In the genomic region with DNA sequence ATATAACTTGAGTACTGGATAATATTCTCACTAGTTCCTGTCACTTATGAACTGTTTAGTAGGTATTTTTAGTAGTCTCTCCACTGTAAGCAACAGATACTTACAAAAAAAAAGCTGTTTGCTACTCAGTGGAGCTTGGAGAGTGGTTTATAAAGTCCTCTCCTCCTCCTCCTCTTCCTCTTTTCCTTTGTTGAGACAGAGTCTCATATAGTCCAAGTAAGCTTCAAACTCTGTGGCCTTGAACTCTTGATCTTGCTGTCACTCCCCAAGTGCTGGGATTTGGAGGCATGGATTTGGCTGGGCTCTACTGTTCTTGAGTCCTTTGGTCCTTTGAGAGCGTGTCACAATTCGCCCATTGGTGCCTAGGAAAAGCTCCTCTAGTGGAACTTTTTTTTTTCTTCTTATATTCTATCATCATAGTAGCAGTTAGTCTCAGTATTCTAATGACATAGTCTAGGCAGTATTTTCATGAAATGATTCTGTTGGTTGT, we compare ENCODE assay signal across 9 mouse cellular contexts. TPM values are rescaled to one million over a fixed set of nuclear protein-coding genes. Genes with fewer than 3 reads are reported as not detected.
DNase-seq lines count a peak whose midpoint lies in the region; ATAC-seq and TF ChIP-seq lines count a peak whose summit lies in the region.
"Had no signal": no experiment of that assay in that cellular context is flagged by ENCODE, and none has a peak within 500 bp of the region (broad histone marks: within the 10 kb centered on the region; RNA-seq: fewer than 3 reads in every experiment).

No protein-coding gene starts in this region.

- no peak overlapping the region; the same call in 1 of the 2 replicates for H3K9ac ChIP-seq in heart, embryonic 16.5 days (ENCODE audit: low read length)
- H3K9ac ChIP-seq in midbrain, postnatal 0 days (replicated peaks; ENCODE audit: low read length, poor library complexity, severe bottlenecking), result no peak overlapping the region
- no peak overlapping the region for H3K9ac ChIP-seq in intestine, embryonic 16.5 days (ENCODE audit: low read depth, low read length)
- H3K9ac ChIP-seq in stomach, embryonic 14.5 days (replicated peaks; ENCODE audit: low read depth, low read length), result no peak overlapping the region

- TF ChIP-seq CTCF in midbrain, postnatal 0 days (IDR thresholded peaks at IDR 0.05), result no peak

- H3K4me1 ChIP-seq in heart, embryonic 16.5 days (ENCODE audit: control insufficient read depth, insufficient read depth, low read length), result peaks cover 15% of the 10 kb centered on the region
- peaks cover 18% of the 10 kb centered on the region for H3K4me1 ChIP-seq in midbrain, embryonic 10.5 days
- H3K4me1 ChIP-seq in midbrain, postnatal 0 days (ENCODE audit: insufficient read depth, low read length), result peaks cover 7% of the 10 kb centered on the region; the same call in 1 of the 2 replicates
- peaks cover 15% of the 10 kb centered on the region for H3K4me1 ChIP-seq in intestine, embryonic 16.5 days (ENCODE audit: control insufficient read depth, insufficient read depth, low read length)
- H3K4me1 ChIP-seq in stomach, embryonic 14.5 days (ENCODE audit: control insufficient read depth, insufficient read depth, low read length), result peaks cover 12% of the 10 kb centered on the region

- H3K4me3 ChIP-seq in heart, embryonic 16.5 days (ENCODE audit: low read length), result no peak overlapping the region
- peak overlapping the region; percentile 97; the same call in 1 of the 2 replicates for H3K4me3 ChIP-seq in midbrain, embryonic 10.5 days
- no peak overlapping the region for H3K4me3 ChIP-seq in midbrain, postnatal 0 days (ENCODE audit: low read depth, low read length)
- no peak overlapping the region for H3K4me3 ChIP-seq in intestine, embryonic 16.5 days (ENCODE audit: low read length)
- peak overlapping the region; percentile 60; the same call in 1 of the 2 replicates for H3K4me3 ChIP-seq in stomach, embryonic 14.5 days (ENCODE audit: low read depth, low read length)

- no peaks in the 10 kb centered on the region for H3K9me3 ChIP-seq in heart, embryonic 16.5 days (replicated peaks; ENCODE audit: control insufficient read depth, low read length)
- no peaks in the 10 kb centered on the region for H3K9me3 ChIP-seq in midbrain, embryonic 10.5 days (replicated peaks)
- no peaks in the 10 kb centered on the region for H3K9me3 ChIP-seq in midbrain, postnatal 0 days (ENCODE audit: low read length)
- H3K9me3 ChIP-seq in intestine, embryonic 16.5 days (ENCODE audit: control insufficient read depth, low read length), result no peaks in the 10 kb centered on the region
- H3K9me3 ChIP-seq in stomach, embryonic 14.5 days (ENCODE audit: control insufficient read depth, low read depth, low read length), result no peaks in the 10 kb centered on the region

- no peak for DNase-seq in heart, adult 8-10 months (ENCODE audit: low spot score)
- no peak for DNase-seq in midbrain, embryonic 10.5 days (ENCODE audit: low spot score)
- DNase-seq in midbrain, postnatal 0 days (ENCODE audit: low spot score), result no peak
- no peak for DNase-seq in thymus, postnatal 10 days (ENCODE audit: low spot score in 2 of 2)
- no peak for DNase-seq in ovary, postnatal 14 days (ENCODE audit: low spot score)
- DNase-seq: gastrocnemius, postnatal 14 days had no signal

- no peaks in the 10 kb centered on the region for H3K27me3 ChIP-seq in heart, embryonic 16.5 days (ENCODE audit: control insufficient read depth, insufficient read depth, low read length)
- no peaks in the 10 kb centered on the region for H3K27me3 ChIP-seq in midbrain, embryonic 10.5 days (ENCODE audit: low read depth, poor library complexity, severe bottlenecking)
- no peaks in the 10 kb centered on the region for H3K27me3 ChIP-seq in midbrain, postnatal 0 days (ENCODE audit: insufficient read depth, low read length)
- no peaks in the 10 kb centered on the region for H3K27me3 ChIP-seq in intestine, embryonic 16.5 days (replicated peaks; ENCODE audit: control insufficient read depth, insufficient read depth, low read length)
- H3K27me3 ChIP-seq in stomach, embryonic 14.5 days (ENCODE audit: control insufficient read depth, insufficient read depth, low read length), result no peaks in the 10 kb centered on the region

- no peak for ATAC-seq in heart, embryonic 16.5 days (replicated peaks; ENCODE audit: extremely low read depth, insufficient read depth, low FRiP score)
- ATAC-seq in midbrain, postnatal 0 days (ENCODE audit: low FRiP score), result no peak
- no peak for ATAC-seq in intestine, embryonic 16.5 days
- no peak for ATAC-seq in stomach, embryonic 14.5 days (ENCODE audit: insufficient number of reproducible peaks, insufficient read depth, low FRiP score, low read depth)

- 88% methylated on average over 2 of the region's 2 CpGs for WGBS in heart, embryonic 16.5 days
- 95% methylated on average over 2 of the region's 2 CpGs for WGBS in midbrain, embryonic 10.5 days
- 91% methylated on average over 2 of the region's 2 CpGs for WGBS in midbrain, postnatal 0 days
- WGBS in intestine, embryonic 16.5 days, result 93% methylated on average over 2 of the region's 2 CpGs
- 79% methylated on average over 2 of the region's 2 CpGs for WGBS in stomach, embryonic 14.5 days

- peaks cover 14% of the 10 kb centered on the region for H3K36me3 ChIP-seq in heart, embryonic 16.5 days (ENCODE audit: control insufficient read depth, insufficient read depth)
- peaks cover 34% of the 10 kb centered on the region for H3K36me3 ChIP-seq in midbrain, embryonic 10.5 days
- no peaks in the 10 kb centered on the region for H3K36me3 ChIP-seq in midbrain, postnatal 0 days (ENCODE audit: insufficient read depth, low read length)
- 0 out of 2 replicates have a peak, but pooled peaks cover 3% of the 10 kb centered on the region for H3K36me3 ChIP-seq in intestine, embryonic 16.5 days (ENCODE audit: control insufficient read depth, insufficient read depth, low read length)
- peaks cover 15% of the 10 kb centered on the region for H3K36me3 ChIP-seq in stomach, embryonic 14.5 days (ENCODE audit: control insufficient read depth, insufficient read depth, low read length)

- peak overlapping the region; percentile 51; the same call in 1 of the 2 replicates for H3K27ac ChIP-seq in heart, embryonic 16.5 days (ENCODE audit: low read length)
- H3K27ac ChIP-seq in midbrain, embryonic 10.5 days (replicated peaks), result no peak overlapping the region
- no peak overlapping the region for H3K27ac ChIP-seq in midbrain, postnatal 0 days (ENCODE audit: low read depth, low read length)
- H3K27ac ChIP-seq in intestine, embryonic 16.5 days (ENCODE audit: low read length), result no peak overlapping the region
- no peak overlapping the region for H3K27ac ChIP-seq in stomach, embryonic 14.5 days (ENCODE audit: low read length)

- peak overlapping the region; percentile 84 for H3K4me2 ChIP-seq in heart, embryonic 16.5 days (ENCODE audit: low read depth, low read length)
- H3K4me2 ChIP-seq in midbrain, postnatal 0 days (ENCODE audit: low read depth, low read length, poor library complexity, severe bottlenecking), result no peak overlapping the region
- peak overlapping the region; percentile 77; the same call in 1 of the 2 replicates for H3K4me2 ChIP-seq in intestine, embryonic 16.5 days (ENCODE audit: low read depth, low read length)
- peak overlapping the region; percentile 64 for H3K4me2 ChIP-seq in stomach, embryonic 14.5 days (replicated peaks; ENCODE audit: low read depth, low read length)

RNA-seq across cellular contexts. Expression of a gene that starts 1.5 kb away (rescaled TPM):
- 20.3 and 22.2 TPM in 2 replicates for polyA plus RNA-seq in heart, embryonic 16.5 days (2015; fragmentation: Nextera tagmentation; extraction: Ambion mirVana)
- 10 to 100 TPM; 26.5 to 31.3 (median 29.1) TPM for total RNA-seq in heart, adult 8-10 months (2022)
- polyA plus RNA-seq in midbrain, embryonic 10.5 days (2016; fragmentation: Nextera tagmentation; extraction: Ambion mirVana), result 14.4 and 19.5 TPM in 2 replicates
- total RNA-seq in midbrain, postnatal 0 days (2014; rRNA removed), result 40.5 and 43.1 TPM in 2 replicates
- polyA plus RNA-seq in midbrain, postnatal 0 days (2015; fragmentation: Nextera tagmentation; extraction: Ambion mirVana), result 35.6 and 37.6 TPM in 2 replicates
- polyA plus RNA-seq in intestine, embryonic 16.5 days (2015; fragmentation: Nextera tagmentation; extraction: Ambion mirVana), result 18.0 and 19.6 TPM in 2 replicates
- polyA plus RNA-seq in stomach, embryonic 14.5 days (2014; fragmentation: Nextera tagmentation; extraction: Ambion mirVana), result 20.2 and 23.8 TPM in 2 replicates

RNA-seq across cellular contexts. Expression of a gene that starts 1.7 kb away (rescaled TPM):
- polyA plus RNA-seq in heart, embryonic 16.5 days (2015; fragmentation: Nextera tagmentation; extraction: Ambion mirVana), result 11.2 and 11.4 TPM in 2 replicates
- total RNA-seq in heart, adult 8-10 months (2022), result 10 to 100 TPM; 16.7 to 22.8 (median 20.2) TPM
- polyA plus RNA-seq in midbrain, embryonic 10.5 days (2016; fragmentation: Nextera tagmentation; extraction: Ambion mirVana), result 17.8 and 20.7 TPM in 2 replicates
- total RNA-seq in midbrain, postnatal 0 days (2014; rRNA removed), result 26.6 and 27.7 TPM in 2 replicates
- polyA plus RNA-seq in midbrain, postnatal 0 days (2015; fragmentation: Nextera tagmentation; extraction: Ambion mirVana), result 10.0 and 11.9 TPM in 2 replicates
- polyA plus RNA-seq in intestine, embryonic 16.5 days (2015; fragmentation: Nextera tagmentation; extraction: Ambion mirVana), result 10.7 and 11.4 TPM in 2 replicates
- 18.7 and 19.9 TPM in 2 replicates for polyA plus RNA-seq in stomach, embryonic 14.5 days (2014; fragmentation: Nextera tagmentation; extraction: Ambion mirVana)

RNA-seq across cellular contexts. Expression of a gene that starts 29.4 kb away (rescaled TPM):
- polyA plus RNA-seq in heart, embryonic 16.5 days (2015; fragmentation: Nextera tagmentation; extraction: Ambion mirVana), result 24.7 and 25.2 TPM in 2 replicates
- 10 to 100 TPM; 17.5 to 19.3 (median 17.8) TPM for total RNA-seq in heart, adult 8-10 months (2022)
- polyA plus RNA-seq in midbrain, embryonic 10.5 days (2016; fragmentation: Nextera tagmentation; extraction: Ambion mirVana), result 46.3 and 49.7 TPM in 2 replicates
- total RNA-seq in midbrain, postnatal 0 days (2014; rRNA removed), result 23.6 and 28.6 TPM in 2 replicates
- polyA plus RNA-seq in midbrain, postnatal 0 days (2015; fragmentation: Nextera tagmentation; extraction: Ambion mirVana), result 21.2 and 22.9 TPM in 2 replicates
- 44.0 and 48.1 TPM in 2 replicates for polyA plus RNA-seq in intestine, embryonic 16.5 days (2015; fragmentation: Nextera tagmentation; extraction: Ambion mirVana)
- 50.5 and 56.6 TPM in 2 replicates for polyA plus RNA-seq in stomach, embryonic 14.5 days (2014; fragmentation: Nextera tagmentation; extraction: Ambion mirVana)

RNA-seq across cellular contexts. Expression of a gene that starts 30.4 kb away (rescaled TPM):
- 4.7 and 4.9 TPM in 2 replicates for polyA plus RNA-seq in heart, embryonic 16.5 days (2015; fragmentation: Nextera tagmentation; extraction: Ambion mirVana)
- total RNA-seq in heart, adult 8-10 months (2022), result 1 to 10 TPM; 5.3 to 6.4 (median 5.8) TPM
- polyA plus RNA-seq in midbrain, embryonic 10.5 days (2016; fragmentation: Nextera tagmentation; extraction: Ambion mirVana), result 7.6 and 9.5 TPM in 2 replicates
- total RNA-seq in midbrain, postnatal 0 days (2014; rRNA removed), result 49.1 and 62.8 TPM in 2 replicates
- 28.1 and 28.8 TPM in 2 replicates for polyA plus RNA-seq in midbrain, postnatal 0 days (2015; fragmentation: Nextera tagmentation; extraction: Ambion mirVana)
- 4.2 and 4.5 TPM in 2 replicates for polyA plus RNA-seq in intestine, embryonic 16.5 days (2015; fragmentation: Nextera tagmentation; extraction: Ambion mirVana)
- polyA plus RNA-seq in stomach, embryonic 14.5 days (2014; fragmentation: Nextera tagmentation; extraction: Ambion mirVana), result 6.9 and 8.7 TPM in 2 replicates

Comparison
In these comparisons a context has a peak if more than half of its experiments do, and no peak if none do; other contexts are left out.
1. H3K4me3 ChIP-seq: peak in midbrain, embryonic 10.5 days (single experiment) and stomach, embryonic 14.5 days (single experiment); none in heart, embryonic 16.5 days (single experiment), midbrain, postnatal 0 days (single experiment) and intestine, embryonic 16.5 days (single experiment).